Mouse (Mus musculus) stomach, embryonic 15.5 days (tissue): ENCODE measurements around the gene Ace. TPM values are rescaled to one million over a fixed set of nuclear protein-coding genes. Genes with fewer than 3 reads are reported as not detected.
"Not testable (repeated sequence)": the region's sequence is repeated elsewhere in the genome, so short reads cannot be mapped to it uniquely, and the experiment has no call there.

Experiments
- ATAC-seq: fragments of 200-750 bp; cut with Nextera tagmentation; 2 replicates; pipeline ENCODE4 v1.8.0; 2017; ENCODE audit warnings: low read depth, moderate number of reproducible peaks, moderate TSS enrichment; ENCODE audit not compliant: insufficient read depth, low FRiP score
- H3K27ac ChIP-seq: fragments of 300-500 bp; sonication (generic); 2 replicates; pipeline ENCODE4 v1.5.1; 2015; ENCODE audit warnings: mild to moderate bottlenecking, inconsistent platforms
- H3K27me3 ChIP-seq: fragments of 300-500 bp; sonication (generic); replicated peaks from 2 replicates; pipeline ENCODE4 v1.6.1; 2015; ENCODE audit warnings: inconsistent platforms
- H3K36me3 ChIP-seq: fragments of 300-500 bp; sonication (generic); 2 replicates; pipeline ENCODE4 v1.6.1; 2015; ENCODE audit warnings: inconsistent platforms
- H3K4me1 ChIP-seq: fragments of 300-500 bp; sonication (generic); 2 replicates; pipeline ENCODE4 v1.6.1; 2015; ENCODE audit warnings: inconsistent platforms
- H3K4me2 ChIP-seq: fragments of 300-500 bp; sonication (generic); 2 replicates; pipeline ENCODE4 v1.6.1; 2015; ENCODE audit warnings: mild to moderate bottlenecking, inconsistent platforms
- H3K4me3 ChIP-seq: fragments of 300-500 bp; sonication (generic); replicated peaks from 2 replicates; pipeline ENCODE4 v1.5.1; 2015; ENCODE audit warnings: inconsistent platforms
- H3K9ac ChIP-seq: fragments of 300-500 bp; sonication (generic); 2 replicates; pipeline ENCODE4 v1.6.1; 2015; ENCODE audit warnings: inconsistent platforms
- H3K9me3 ChIP-seq: fragments of 300-500 bp; sonication (generic); 2 replicates; pipeline ENCODE4 v1.6.1; 2016; ENCODE audit warnings: inconsistent platforms
- WGBS: fragments of 180-500 bp; shearing (Covaris S2); methylation state at CpG from one replicate; pipeline ENCODE4 v1.1.7; 2015; 5-methylcytosine and 5-hydroxymethylcytosine counted together
- polyA plus RNA-seq: library from polyadenylated mRNA; unstranded; fragments of >200 nt; fragmentation: Nextera tagmentation; extraction: Ambion mirVana; gene quantifications from 2 replicates; pipeline ENCODE4 v1.2.1, GENCODE M21; 2015

Gene Ace
- polyA plus RNA-seq, 1 experiment from 2014 or later = 1.8 TPM

DNA sequence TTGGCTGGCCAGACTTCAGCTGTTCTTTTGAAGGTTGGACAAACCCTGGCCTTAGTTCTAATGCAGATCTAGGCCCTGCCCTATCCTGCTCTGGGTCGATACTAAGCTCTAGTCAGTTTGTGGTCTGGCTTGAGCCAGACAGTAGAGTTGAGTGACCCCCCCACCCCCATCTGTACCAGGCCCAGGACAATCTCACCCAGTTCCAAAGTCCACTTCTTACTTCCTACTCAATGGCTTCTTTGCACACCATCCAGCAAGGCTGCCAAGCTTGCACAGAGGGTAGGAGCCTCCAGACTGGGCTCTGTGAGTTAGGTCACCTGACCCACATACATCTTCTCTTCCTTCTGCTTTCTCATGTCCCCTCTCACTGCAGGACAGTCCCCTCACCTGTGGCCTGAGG is 36.8 kb downstream of the Ace start:
- Histone ChIP-seq H3K9me3 (no peaks in the 10 kb centered on the region), H3K4me3 (no peak overlapping the region), H3K9ac (no peak overlapping the region), H3K4me1 (no peaks in the 10 kb centered on the region; the same call in 1 of the 2 replicates), H3K27ac (no peak overlapping the region), H3K36me3 (no peaks in the 10 kb centered on the region), H3K27me3 (peaks cover 3% of the 10 kb centered on the region; the same call in 1 of the 2 replicates), H3K4me2 (no peak overlapping the region)
- WGBS = 63% methylated on average over 1 of the region's 1 CpGs
- ATAC-seq = no peak

DNA sequence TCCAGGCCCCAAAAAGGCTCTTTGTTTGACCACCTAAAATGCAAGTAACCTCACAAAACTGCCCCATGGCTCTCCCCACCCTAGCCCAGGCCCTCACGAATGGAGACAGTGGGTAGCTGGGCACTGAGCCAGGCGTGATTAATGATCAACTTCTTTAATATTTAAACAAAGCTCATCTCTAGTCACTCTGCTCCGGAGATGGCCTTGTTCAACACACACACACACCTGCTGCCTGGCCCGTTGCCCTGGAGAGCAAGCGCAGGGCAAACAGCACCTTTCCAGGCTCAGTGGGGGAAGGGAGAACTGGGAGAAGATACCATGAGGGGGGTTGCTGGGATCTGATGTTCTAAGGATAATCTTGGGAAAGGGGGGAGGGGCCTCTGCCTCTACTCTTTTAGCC is 38.2 kb downstream of the Ace start:
- H3K27ac ChIP-seq = no peak overlapping the region
- WGBS = 15% methylated on average over 5 of the region's 5 CpGs
- ATAC-seq = no peak
- no peaks in the 10 kb centered on the region; the same call in 1 of the 2 replicates for H3K4me1 ChIP-seq
- no peaks in the 10 kb centered on the region for H3K36me3 ChIP-seq
- H3K27me3 ChIP-seq = peaks cover 8% of the 10 kb centered on the region; the same call in 1 of the 2 replicates
- no peaks in the 10 kb centered on the region for H3K9me3 ChIP-seq
- no peak overlapping the region for H3K4me2 ChIP-seq
- no peak overlapping the region for H3K4me3 ChIP-seq
- no peak overlapping the region for H3K9ac ChIP-seq

DNA sequence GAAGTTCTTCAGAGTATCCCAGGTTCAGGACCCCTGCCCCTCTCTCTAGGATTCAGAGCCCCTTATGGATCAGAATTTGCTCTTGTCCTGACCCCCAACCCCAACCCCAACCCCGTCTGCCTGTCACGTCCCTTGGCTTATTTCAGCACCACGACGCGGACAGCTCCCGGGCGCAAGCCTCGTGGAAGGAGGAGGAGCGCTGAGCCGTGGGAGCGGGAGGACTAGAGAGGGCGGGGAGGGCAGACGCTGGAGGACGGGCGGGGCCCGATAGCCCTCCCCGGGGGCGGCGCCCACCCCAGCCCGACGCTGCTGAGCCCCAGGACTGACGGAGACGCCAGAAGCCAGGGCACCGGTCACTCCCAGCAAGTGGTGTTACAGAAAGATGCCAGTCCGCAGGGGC is 40.1 kb downstream of the Ace start, which contains the start of gene Kcnh6:
TSS of gene Kcnh6 (plus strand) at position 304 of the 400 bp plus-strand sequence.
- under 1% methylated on average over 24 of the region's 25 CpGs for WGBS

DNA sequence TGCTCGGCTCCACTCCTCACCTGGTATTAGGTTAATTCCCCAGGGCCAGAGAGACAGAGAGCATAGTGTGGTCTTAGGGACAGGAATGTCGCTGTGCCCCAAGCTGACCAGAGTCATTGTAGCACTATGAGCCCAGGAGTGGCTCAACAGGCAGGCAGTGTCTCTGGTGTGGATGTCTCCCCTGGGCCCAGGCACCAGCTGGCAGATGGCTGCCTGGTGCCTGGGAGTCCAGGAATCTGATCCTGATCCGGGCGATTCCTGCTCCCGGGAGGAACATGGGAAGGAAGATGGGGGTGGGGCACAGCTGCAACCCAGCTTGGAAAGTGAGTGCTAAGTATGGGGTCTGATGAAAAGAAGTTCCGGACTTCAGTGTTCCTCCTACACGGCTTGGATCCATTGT is 45.0 kb downstream of the Ace start:
- H3K36me3 ChIP-seq = no peaks in the 10 kb centered on the region
- no peak overlapping the region for H3K4me2 ChIP-seq
- ATAC-seq = no peak
- peaks cover 7% of the 10 kb centered on the region; the same call in 1 of the 2 replicates for H3K4me1 ChIP-seq
- no peaks in the 10 kb centered on the region for H3K9me3 ChIP-seq
- H3K4me3 ChIP-seq = no peak overlapping the region
- no peak overlapping the region for H3K9ac ChIP-seq
- peaks cover 8% of the 10 kb centered on the region; the same call in 1 of the 2 replicates for H3K27me3 ChIP-seq
- no peak overlapping the region for H3K27ac ChIP-seq
- 51% methylated on average over 7 of the region's 7 CpGs for whole genome bisulfite sequencing

More for the DNA sequence above, 40.1 kb downstream of the Ace start, which contains the start of gene Kcnh6:
- Histone ChIP-seq H3K36me3 (no peaks in the 10 kb centered on the region), H3K9ac (no peak within 1 kb of the TSS), H3K27me3 (peaks cover 8% of the 10 kb centered on the region; the same call in 1 of the 2 replicates), H3K4me2 (peak within 1 kb of the TSS; percentile 71), H3K27ac (no peak within 1 kb of the TSS), H3K9me3 (no peaks in the 10 kb centered on the region), H3K4me1 (no peaks in the 10 kb centered on the region; the same call in 1 of the 2 replicates), H3K4me3 (peak within 1 kb of the TSS; percentile 23; the same call in 1 of the 2 replicates)
- 0 out of 2 replicates have a peak, but pooled peaks have one; percentile 49 for ATAC-seq

DNA sequence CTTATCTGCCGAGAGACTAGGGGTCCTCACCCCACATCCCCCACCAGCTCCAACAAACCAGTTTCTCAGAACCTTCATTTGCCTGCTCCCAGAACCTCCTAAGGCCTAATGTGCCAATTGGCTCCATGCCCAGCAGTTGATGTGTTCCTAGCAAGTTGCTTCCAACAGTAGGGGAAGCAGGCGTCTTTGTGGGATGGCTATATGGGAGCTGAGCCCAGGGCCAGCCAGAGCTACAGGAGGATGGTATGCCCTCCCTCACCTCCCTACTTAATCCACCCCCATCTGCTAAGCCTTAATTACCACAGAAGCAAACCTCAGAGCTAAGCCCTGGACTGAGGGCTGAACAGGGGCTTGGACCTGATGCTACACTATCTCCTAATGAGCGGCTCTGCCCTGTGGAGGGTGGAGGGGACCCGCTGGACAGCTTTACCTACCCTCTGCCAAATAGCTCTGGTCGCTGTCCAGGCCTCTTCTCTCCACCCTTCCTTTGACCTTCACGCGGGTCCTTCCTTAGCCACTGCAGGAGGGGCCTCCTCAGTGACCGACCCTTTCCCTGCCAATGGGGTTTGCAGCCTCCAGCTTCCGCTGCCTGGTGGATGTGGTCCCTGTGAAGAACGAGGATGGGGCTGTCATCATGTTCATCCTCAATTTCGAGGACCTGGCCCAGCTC is 45.9 kb downstream of the Ace start:
- no peak for ATAC-seq
- no peak overlapping the region for H3K27ac ChIP-seq
- H3K4me1 ChIP-seq = peaks cover 7% of the 10 kb centered on the region; the same call in 1 of the 2 replicates

DNA sequence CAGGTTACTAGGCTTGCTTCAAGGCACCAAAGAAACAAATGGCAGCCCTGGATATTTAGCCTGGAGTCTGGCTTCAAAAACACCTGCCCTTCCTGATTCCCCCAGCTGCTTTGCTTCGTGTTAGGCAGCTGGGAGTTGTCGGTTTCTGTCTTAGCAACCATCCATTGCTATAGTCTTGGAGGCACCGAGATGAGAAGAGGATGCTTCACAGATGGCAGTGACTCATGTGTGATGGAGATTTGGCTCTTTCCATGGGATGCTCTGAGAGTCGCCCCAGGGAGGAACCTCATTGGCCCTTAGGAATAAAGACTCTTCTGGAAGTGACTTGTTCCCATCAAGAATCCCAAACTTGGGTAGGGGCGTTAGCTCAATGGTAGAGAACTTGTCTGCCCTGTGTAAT is 48.7 kb downstream of the Ace start:
- Histone ChIP-seq H3K4me1 (peaks cover 16% of the 10 kb centered on the region), H3K4me2 (no peak overlapping the region), H3K9ac (no peak overlapping the region), H3K36me3 (no peaks in the 10 kb centered on the region), H3K27ac (no peak overlapping the region), H3K4me3 (no peak overlapping the region), H3K27me3 (peaks cover 10% of the 10 kb centered on the region), H3K9me3 (no peaks in the 10 kb centered on the region)
- no peak for ATAC-seq
- WGBS = 64% methylated on average over 5 of the region's 5 CpGs

More for the DNA sequence above, 45.9 kb downstream of the Ace start:
- Histone ChIP-seq H3K36me3 (no peaks in the 10 kb centered on the region), H3K9ac (no peak overlapping the region), H3K4me3 (no peak overlapping the region), H3K27me3 (peaks cover 8% of the 10 kb centered on the region; the same call in 1 of the 2 replicates), H3K4me2 (no peak overlapping the region), H3K9me3 (no peaks in the 10 kb centered on the region)
- WGBS = 63% methylated on average over 11 of the region's 11 CpGs

DNA sequence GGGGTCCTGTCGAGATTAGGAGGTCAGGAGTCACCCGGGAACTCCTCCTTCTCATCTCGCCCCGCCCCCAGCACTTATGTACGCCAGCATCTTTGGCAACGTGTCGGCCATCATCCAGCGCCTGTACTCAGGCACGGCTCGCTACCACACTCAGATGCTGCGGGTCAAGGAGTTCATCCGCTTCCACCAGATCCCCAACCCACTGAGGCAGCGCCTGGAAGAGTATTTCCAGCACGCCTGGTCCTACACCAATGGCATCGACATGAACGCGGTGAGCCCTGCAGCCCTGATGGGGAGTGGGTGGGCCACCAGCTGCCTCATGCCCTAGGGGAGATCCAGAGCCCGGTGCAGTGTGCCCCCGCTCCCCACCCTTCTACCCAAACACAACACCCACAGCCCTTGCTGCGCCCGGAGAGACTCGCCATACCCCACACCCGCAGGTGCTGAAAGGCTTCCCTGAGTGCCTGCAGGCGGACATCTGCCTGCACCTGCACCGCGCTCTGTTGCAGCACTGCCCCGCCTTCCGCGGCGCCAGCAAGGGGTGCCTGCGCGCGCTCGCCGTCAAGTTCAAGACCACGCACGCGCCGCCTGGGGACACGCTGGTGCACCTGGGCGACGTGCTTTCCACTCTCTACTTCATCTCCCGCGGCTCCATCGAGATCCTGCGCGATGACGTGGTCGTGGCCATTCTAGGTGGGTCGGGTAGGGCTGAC is 52.5 kb downstream of the Ace start:
- H3K36me3 ChIP-seq = no peaks in the 10 kb centered on the region
- H3K27ac ChIP-seq = no peak overlapping the region
- H3K27me3 ChIP-seq = peaks cover 10% of the 10 kb centered on the region
- H3K4me1 ChIP-seq = peaks cover 9% of the 10 kb centered on the region
- no peak; the same call in 1 of the 2 replicates for ATAC-seq
- H3K4me2 ChIP-seq = peak overlapping the region; percentile 60
- no peak overlapping the region for H3K9ac ChIP-seq
- H3K9me3 ChIP-seq = no peaks in the 10 kb centered on the region
- peak overlapping the region; percentile 29 for H3K4me3 ChIP-seq
- 1% methylated on average over 50 of the region's 50 CpGs for WGBS

DNA sequence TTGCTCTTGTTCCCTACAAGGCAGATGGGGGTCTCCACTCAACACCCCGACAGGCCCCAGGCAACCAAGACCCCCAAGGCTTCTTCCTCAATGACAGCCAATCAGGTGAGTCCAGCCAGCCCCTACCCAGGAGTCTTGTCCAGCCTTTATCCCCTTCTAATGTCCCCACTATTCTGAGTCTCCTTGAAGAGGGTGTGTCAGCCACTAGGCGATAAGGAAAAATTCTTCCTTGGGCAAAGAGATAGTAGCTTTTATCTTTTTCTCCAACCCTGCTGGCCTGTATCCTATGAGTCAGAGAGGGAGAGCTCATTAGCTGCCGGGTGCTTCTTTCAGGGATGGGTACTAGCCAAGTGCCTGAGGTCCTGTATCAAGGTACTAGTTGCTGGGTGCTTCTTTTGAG is 58.0 kb downstream of the Ace start:
- no peak overlapping the region for H3K27ac ChIP-seq
- H3K27me3 ChIP-seq = no peaks in the 10 kb centered on the region
- ATAC-seq = no peak; the same call in 1 of the 2 replicates
- no peak overlapping the region for H3K4me3 ChIP-seq
- WGBS = 66% methylated on average over 3 of the region's 3 CpGs
- H3K36me3 ChIP-seq = no peaks in the 10 kb centered on the region
- no peaks in the 10 kb centered on the region for H3K9me3 ChIP-seq
- H3K4me1 ChIP-seq = no peaks in the 10 kb centered on the region
- no peak overlapping the region for H3K9ac ChIP-seq
- H3K4me2 ChIP-seq = no peak overlapping the region

DNA sequence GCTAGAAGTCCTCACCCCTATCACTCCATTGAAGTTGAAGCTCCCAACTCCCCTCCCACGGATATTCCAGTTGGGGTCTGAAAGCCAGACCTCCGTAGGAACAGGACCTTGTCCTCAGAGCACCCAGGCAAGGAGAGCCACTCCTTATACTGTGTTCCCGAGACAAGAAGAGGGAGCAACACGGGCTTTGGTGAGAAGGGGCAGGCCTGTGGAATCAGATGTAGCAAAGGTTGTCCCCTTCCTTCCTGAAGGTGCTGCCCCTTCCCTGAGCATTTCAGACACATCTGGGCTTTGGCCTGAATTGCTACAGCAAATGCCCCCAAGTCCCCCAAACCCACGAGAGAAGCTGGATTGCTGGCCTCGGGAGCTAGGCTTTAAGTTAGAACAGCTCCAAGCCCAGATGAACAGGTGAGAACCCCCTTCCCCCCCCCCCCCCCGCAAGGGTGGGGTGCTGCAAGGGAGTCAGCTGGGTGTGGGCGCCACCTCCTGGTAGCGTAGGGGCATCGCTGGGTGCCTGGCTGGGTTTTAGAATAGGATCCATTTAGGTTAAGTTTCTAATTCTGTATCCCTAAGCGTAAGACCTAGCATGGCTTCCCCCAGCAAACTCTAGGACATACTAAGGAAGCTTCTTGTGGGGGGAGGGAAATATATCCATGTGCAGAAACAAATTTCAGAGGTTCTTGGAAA is 58.9 kb downstream of the Ace start:
- 31% methylated on average over 10 of the region's 11 CpGs for WGBS

DNA sequence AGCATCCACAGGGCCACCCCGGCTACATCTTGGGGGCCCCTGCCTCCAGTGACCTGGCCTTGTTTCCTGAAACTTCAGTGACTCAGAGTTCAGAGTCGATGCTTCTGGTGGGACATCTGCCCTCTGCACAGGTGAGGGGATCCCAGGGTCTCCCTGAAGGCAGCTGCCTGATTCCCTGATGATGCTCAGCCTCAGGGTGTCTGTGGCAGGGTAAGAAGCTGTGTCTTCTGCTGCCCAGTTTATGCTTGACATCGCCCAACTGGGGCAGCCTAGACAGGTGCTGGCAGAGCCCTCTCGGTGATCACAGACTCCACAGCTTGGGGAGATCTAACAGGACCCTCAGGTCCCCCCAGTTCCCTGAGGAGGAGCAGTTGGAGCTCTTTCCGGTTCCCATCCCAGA is 59.9 kb downstream of the Ace start:
- H3K36me3 ChIP-seq = no peaks in the 10 kb centered on the region
- H3K4me2 ChIP-seq = no peak overlapping the region
- H3K4me1 ChIP-seq = no peaks in the 10 kb centered on the region
- no peak for ATAC-seq
- no peak overlapping the region for H3K4me3 ChIP-seq
- H3K9ac ChIP-seq = no peak overlapping the region
- no peaks in the 10 kb centered on the region for H3K9me3 ChIP-seq
- H3K27ac ChIP-seq = no peak overlapping the region
- no peaks in the 10 kb centered on the region for H3K27me3 ChIP-seq
- 88% methylated on average over 5 of the region's 5 CpGs for WGBS

More for the DNA sequence above, 58.9 kb downstream of the Ace start:
- H3K9ac ChIP-seq = no peak overlapping the region
- no peak overlapping the region for H3K27ac ChIP-seq
- H3K36me3 ChIP-seq = no peaks in the 10 kb centered on the region
- H3K9me3 ChIP-seq = no peaks in the 10 kb centered on the region
- no peak overlapping the region for H3K4me3 ChIP-seq
- no peak for ATAC-seq
- no peaks in the 10 kb centered on the region for H3K27me3 ChIP-seq
- no peak overlapping the region for H3K4me2 ChIP-seq
- H3K4me1 ChIP-seq = no peaks in the 10 kb centered on the region

DNA sequence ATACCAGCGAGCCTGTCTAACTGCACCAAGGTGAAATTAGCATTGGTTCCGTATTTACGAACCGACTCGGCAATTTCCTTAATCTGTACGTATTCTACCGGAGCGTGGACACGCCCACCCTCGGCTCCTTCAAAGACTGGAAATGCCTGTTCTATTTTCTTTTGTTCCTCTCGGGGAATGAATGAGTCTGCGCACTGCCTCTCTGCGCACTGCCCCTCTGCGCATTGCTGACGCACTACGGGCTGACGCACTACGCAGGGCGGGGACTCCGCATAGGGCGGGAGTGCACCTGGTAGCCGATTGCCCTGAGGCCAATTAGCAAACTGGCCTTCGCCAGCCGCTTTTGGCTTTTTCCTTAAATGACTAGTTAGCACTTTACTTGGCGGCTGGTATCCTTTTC is 64.3 kb downstream of the Ace start:
- H3K4me1 ChIP-seq, H3K9me3 ChIP-seq, H3K27me3 ChIP-seq, H3K9ac ChIP-seq, H3K27ac ChIP-seq, ATAC-seq, H3K36me3 ChIP-seq: not testable (repeated sequence)
- H3K4me2 ChIP-seq = 0 out of 2 replicates have a peak overlapping the region, but pooled peaks have one; percentile 5
- peak overlapping the region; percentile 28 for H3K4me3 ChIP-seq
- 32% methylated on average over 12 of the region's 25 CpGs for WGBS
